Mouse (Mus musculus) gastrocnemius, postnatal 4 days (tissue): ENCODE measurements around the gene Tnrc6b. TPM values are rescaled to one million over a fixed set of nuclear protein-coding genes. Genes with fewer than 3 reads are reported as not detected.

Source experiments
- DNase-seq, 2 experiments: peaks; one replicate each; pipeline ENCODE4 v3.0.0; 2021 to 2022; ENCODE audit warnings: low spot score in 2 of 2, mixed read lengths in 2 of 2
- total RNA-seq, 2 experiments: library from RNA; stranded (reverse); gene quantifications; 2 replicates each; pipeline ENCODE4 v1.2.3; 2021

Tnrc6b gene
- total RNA-seq, 2 experiments from 2014 or later = 80.8 to 81.1 TPM

DNA sequence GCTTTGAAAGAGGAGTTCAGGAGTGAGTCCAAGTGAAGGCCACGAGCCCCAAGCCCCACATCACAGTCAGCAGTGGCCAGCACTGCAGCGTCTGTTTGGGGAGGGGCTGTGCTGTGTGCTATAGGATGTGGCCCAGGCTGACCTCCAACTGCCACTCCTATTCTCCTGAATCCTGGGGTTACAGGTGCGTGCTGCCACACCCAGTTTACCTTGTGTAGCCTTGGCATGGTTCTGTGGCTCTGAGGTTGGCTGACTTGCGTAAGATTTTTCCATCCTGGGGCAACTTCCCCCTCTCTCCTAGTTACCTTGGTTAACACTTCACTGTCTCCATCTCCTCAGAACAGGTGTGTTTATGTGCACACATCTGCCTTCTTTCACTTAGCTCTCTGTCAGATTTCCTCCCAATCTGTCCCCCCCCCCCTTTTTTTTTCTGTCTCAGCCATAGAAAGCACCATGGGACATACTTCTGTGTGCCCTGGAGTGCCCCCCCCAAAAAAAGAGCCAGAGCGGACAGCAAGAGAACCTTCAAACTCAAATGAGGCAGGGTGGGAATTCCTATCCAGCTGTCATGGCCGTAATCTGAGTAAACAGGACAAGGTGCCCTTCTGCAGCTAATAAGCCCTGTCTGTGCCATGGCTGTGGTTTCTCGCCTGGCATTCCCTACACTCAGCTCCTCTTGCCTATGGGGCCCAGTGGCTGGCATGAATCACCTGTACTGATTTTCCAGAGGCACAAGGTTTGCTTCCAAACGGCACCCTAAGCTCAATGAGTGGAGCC is 9.4 kb upstream of the Tnrc6b start:
- DNase-seq = no peak

DNA sequence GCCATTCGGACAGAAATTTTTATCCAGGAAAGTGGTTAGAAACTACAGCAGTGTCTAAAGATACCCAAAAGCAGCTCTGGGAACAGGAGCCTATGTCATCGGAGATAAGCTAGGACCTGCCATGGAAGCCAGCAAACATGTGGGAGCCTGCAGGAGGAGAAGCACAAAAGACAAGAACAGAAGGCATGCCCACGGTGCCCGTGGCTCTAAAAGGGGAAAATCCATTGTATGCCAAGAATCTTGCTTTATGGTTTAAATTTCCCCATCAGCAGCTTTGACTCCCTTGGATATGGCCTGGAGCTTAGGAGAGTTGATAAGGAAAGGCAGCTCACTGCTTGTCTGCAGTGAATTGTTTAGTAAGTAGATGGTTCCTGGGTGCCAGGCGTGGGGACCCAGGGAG is 8.2 kb upstream of the Tnrc6b start:
- no peak for DNase-seq

DNA sequence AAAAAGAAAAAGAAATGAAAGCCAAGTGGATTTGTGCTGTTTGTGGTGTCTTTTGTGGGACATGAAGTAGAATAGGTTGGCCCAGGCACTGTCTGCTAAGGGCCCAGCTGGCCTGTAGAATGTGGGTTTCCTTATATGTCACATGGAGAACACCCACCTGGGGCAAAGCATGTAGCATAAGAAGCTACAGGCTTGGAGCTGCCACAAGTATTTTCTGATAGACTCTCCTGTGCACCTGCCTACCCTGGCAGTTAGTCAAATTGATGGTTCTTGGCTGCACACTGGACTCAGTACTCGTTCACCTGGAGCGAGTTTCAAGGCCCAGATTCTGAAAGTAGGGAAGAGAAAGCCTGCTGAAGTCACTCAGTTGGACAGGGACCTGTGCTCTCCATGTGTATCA is 7.6 kb upstream of the Tnrc6b start:
- no peak for DNase-seq

DNA sequence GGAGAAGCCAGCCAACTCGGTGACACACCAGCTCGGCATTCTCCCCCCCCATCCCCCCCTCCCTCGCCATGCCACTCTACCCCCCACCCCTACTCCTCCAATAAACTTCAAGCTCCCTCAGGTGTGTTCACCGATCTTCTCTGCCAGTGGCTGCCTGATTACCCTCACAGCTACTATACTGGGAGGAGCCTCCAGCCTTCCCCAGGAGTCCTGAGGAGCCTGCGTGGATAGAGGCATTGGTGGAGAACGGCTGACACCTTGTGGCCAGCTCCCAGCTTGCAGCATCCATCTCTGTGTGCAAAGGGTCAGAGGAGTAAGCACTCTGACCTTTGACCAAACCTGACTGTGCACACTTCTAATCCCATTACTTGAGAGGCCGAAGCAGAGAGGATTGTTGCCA is 6.8 kb upstream of the Tnrc6b start:
- DNase-seq = peak in 1 of 2 experiments; percentile 63

DNA sequence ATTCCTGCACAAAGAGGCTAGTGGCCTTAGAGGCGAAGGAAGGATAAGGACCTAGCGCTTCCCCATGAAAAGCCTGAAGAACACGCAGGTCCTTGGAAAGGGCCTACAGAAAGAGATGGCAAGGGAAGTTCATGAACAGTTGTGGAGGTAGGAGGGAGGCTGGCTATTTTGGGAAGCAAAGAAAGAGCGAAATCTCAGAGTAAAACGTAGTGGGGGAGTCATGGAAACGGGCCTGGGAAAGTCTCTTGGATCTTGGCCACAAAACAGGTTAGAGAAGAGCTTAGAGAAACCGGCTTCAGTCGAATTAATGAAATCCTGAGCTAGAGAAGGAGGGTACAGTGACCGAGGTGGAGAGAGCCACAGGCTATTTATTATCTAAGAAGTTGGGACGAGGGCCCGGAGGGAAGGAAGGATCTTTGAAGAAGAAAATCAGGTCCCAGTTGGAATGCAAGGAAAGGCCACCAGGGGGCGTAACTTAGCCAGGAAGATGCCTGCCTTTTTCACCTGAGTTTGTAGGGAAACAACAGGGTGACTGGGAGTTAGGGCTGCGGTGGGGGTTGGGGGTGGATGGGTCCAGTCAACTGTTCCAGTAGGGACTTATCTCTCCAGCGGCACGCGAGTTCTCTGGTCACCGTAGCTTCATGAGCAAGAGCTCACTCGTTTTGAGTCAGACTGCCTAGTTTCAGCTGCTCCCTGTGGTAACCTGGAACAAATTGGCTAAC is 5.1 kb upstream of the Tnrc6b start:
- peak; percentile 57 to 76 for DNase-seq

DNA sequence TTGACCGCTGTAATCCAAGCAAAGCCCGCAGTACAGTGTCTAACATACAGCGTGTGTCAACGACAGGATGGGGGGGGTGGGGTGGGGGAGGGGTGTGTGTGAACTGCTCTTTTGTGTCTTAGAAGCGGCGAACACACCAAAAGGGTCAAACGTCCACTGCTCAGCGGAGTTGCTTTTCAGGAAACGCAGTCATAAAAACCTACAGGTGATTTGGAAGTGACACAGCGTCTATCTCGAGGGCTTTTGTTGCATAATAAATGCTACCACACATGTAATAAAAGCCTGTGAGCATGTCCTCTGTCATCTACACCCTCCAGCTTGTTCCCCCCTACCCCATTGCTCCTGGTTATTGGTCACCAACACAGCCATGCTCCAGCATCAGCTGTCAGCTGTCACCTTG is 4.5 kb upstream of the Tnrc6b start:
- no peak for DNase-seq

DNA sequence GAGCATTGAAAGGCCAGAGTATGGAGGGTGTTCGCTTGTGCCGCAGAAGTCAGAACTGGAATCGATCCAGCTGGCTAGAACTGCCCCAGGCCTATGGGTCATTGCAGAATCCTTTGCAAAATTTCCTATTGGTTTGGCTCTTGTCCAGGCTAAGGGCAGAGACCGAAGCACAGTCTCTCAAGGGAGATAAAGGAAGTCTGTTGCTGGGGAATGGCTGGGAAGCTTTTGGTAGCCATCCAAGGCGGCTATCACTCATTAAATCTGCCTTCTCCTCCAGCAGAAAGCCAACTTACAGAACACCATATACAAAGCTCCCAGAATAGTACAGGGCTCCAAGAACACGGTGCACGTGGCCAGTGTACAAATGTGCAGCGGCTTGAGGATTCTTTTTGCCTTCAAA is 4.0 kb upstream of the Tnrc6b start:
- peak in 1 of 2 experiments; percentile 55 for DNase-seq

DNA sequence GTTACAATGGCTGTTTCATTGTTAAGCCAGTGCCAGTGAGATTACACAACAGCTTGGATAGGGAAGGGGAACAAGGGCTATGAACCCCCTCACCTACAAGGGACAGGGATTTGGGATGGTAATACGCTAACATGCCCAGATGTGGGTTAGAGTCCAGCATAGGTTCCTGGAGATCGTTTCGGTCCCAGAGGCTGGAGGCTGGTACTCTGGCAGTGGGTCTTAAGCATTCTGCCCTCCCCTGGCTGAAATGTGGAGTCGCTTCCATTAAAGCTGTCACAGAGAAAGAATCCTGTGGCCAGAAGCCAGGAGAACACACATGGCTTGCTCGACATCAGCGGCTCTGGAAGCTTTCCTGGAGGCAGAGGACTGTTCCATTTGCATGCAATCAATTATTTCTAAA is 1.5 kb upstream of the Tnrc6b start:
- DNase-seq = peak in 1 of 2 experiments; percentile 63

DNA sequence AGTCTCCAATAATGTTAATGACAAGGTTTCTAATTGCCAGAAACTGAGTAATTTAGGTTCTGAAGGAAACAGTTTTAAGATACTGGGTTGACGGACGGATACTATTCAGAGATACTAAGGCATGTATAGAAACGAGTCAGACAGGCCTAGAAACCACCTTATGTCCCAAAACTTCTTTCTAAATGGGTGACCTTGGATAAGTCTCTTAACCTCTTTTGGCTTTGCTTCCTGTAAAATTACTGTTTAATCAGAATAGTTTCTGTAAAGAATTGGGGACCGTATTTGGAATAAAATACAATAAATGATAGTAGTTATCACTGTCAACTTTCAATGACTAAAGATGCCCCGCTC is 881 bp upstream of the Tnrc6b start:
- DNase-seq = no peak

DNA sequence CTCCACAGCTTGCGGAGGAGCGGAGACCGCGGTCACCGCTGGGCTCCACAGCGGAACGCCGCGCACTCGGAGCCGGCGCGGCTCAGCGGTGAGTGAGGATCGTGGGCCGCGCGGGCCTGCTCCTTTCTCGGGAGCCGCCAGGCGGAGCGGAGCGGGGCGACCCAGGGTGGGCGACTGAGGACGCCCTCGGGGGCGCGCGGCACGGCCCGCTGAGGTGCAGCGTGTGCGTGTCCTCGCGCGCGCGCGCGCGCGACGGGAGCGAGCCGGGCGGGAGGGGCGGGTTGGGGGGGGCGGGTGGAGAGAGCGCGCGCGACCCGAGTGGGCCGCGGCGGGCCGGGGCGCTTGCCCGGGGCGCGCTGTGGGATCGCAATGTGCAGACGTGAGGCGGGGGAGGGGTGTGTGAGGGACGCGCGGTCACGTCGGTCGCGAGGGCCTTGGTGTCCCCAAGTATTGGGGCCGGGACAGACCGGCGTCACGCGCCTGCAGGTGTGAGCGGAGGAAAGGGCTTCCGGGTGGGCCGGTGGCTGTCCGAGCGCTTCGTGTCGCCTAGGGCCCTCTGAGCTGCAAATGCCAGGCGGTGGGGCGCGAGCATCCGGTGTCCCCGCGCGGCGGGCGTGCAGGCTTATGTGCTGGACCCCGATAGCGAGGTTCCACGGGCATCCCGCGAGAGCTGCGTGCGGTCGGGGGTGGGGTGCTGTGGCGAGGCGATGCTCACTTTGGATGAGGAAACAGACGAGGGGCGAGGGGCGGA is 463 bp downstream of the Tnrc6b start:
- DNase-seq = peak; percentile 45 to 58

DNA sequence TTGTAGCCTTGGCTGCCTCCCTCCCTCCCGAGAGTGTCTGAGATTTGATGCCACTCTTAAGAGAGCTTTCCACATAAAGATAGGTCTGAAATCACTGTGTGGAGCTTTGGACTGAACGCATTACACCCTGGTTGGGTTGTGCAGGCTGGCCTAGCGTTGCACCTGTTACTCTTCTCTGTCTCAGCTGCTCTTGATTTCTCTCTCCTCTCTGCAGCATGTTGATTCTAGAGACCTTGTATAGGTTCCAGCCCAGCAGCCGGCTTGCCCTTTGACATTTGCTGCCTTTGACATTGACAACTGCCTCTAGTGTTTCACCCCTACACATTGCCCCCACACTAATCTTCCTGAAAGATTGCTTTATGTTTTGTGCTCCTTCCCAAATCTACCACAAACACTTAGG is 3.2 kb downstream of the Tnrc6b start:
- no peak for DNase-seq

DNA sequence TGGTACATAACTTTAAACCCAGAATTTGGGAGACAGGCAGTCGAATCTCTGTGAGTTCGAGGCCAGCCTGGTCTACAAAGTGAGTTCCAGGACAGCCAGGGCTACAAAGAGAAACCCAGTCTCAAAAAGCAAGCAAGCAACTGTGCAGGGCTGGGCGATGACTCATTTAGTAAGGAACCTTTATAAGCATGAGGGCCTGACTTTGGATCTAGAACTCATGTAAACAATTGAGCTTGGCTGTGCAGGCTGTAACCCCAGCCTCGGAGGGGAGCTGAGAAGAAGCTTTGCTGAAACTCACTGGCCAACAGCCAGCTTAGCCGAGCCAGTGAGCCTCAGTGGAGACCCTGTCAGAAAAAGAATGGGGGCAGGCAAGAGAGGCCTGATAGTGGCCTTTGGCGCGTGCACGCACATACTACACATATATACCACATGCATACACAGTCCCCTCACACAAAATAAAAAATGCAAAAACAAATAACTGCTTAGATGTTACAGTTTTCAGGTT is 5.6 kb downstream of the Tnrc6b start:
- DNase-seq = no peak

DNA sequence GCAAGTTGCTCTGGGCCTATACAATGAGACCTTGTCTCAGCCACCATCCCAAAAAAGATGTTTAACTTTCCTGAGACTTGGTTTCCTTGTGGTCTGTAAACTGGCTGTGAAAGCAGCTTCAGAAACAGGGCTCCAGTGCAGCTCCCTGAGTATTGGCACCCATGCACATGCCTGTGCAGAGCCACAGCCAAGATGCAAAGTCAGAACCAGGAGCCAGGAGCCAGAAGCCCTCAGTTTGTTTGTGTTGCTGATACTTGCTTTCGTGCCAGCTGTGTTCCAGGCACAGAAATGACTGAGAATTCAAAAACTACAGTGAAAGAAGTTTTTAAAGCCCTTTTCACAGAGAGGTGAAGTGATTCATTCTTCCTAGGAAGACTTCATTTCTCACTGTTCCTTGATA is 6.3 kb downstream of the Tnrc6b start:
- DNase-seq = no peak

DNA sequence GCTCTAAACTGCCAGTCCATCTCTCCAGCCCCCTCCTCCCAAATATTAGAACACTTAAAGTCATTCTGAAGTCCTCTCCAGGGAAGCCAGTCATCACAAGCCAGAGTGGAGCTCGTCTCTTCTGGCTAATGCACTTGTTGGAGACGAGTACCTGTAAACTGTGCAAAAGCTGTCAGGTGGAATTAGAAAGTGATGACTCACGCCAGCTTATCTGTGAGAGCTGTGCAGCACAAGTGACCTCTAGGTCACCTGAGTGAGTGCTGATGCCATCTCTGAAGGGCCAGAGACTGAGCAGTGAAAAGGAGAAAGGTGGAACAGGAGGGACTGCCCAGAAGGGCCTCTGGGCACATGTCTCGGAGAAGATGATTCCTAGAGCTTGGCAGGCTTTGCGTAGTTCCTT is 9.1 kb downstream of the Tnrc6b start:
- no peak for DNase-seq

DNA sequence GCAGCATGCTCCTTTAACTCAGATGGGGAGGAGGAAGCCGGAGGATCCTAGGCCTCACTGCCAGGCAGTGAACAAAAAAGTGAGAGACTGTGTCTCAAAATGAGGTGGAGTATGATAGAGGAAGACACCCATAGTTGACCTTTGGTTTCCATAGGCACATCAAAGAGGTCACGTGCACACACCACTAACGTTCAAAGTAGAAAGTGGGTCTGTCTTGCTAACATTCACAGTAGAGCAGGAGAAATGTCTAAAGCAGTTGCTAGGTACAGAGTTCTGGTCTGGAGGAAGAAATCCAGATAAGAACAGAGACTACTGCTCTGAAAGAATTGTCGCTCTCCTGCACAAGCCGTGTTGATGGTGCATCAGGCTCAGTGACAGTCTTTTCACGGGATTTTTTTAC is 10.7 kb downstream of the Tnrc6b start:
- no peak for DNase-seq

DNA sequence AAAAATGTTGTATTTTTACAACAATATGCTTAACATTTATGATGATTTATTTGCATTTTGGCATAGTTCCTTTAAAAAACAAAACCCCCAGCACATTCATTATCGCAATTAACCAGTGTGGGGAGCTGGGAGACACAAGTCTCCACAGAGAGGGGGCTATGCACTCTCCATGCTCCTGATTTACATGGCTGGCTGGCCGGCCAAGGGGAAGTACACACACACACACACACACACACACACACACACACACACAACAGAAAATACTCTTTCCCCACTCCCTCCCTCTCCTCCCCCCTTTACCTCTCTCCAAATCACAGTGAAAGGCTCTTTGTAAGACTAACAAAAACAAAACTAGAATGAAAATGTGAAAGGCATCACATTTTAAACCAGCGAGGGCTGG is 11.3 kb downstream of the Tnrc6b start:
- no peak for DNase-seq

DNA sequence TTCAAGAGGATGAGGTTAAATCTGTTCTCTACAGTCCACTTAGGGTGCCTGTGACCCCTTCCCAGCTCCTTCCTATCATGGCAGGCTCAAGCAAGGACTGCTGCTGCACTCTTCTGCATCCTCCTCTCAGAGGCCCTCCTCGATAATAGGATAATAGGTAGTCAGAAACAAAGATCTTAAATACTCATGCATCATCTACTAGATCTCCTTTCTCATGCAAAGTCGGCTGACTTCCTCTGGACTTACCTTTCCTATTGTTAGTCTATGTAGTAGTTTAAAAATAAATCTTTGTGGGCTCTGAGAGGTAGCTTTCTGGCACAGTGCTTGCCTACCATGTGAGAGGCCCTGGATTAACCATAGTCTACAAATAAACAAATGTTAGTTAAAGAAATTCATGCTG is 18.4 kb downstream of the Tnrc6b start:
- no peak for DNase-seq

DNA sequence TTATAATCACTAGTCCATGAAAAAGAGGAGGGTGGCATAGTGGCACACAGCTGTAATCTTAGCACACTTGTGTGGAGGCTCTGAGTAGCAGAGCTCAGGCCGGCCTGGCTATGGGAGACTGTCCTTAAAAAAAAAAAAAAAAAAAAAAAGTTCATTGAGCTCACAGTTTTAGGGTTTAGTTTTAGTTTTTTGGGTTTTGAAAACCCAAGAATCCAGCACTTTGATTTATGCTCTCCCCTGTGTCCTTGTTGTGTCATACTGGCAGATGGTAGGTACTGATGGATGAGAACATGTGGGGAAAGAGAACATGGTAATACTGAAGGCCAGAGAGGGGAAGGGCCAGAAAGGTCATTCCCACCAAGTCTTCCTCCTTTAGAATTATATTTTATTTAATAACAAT is 19.9 kb downstream of the Tnrc6b start:
- no peak for DNase-seq

DNA sequence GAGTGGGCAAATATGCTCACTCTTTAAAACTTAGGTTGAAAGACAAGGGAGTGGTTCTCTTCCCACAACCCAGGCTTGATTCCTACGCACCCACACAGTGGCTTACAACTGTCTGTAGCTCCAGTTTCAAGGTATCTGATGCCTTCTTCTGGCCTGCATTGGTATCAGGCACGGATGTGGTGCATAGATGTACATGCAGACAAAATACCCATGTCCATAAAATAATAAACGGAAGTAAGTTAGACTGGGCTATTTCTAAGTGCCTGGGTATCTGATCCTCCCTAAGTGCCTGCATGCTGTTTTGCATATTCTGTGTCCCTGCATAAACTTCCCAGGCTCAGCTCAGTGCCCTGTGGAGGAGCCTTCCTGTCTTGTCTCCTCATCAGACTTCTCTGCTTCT is 20.4 kb downstream of the Tnrc6b start:
- no peak for DNase-seq

DNA sequence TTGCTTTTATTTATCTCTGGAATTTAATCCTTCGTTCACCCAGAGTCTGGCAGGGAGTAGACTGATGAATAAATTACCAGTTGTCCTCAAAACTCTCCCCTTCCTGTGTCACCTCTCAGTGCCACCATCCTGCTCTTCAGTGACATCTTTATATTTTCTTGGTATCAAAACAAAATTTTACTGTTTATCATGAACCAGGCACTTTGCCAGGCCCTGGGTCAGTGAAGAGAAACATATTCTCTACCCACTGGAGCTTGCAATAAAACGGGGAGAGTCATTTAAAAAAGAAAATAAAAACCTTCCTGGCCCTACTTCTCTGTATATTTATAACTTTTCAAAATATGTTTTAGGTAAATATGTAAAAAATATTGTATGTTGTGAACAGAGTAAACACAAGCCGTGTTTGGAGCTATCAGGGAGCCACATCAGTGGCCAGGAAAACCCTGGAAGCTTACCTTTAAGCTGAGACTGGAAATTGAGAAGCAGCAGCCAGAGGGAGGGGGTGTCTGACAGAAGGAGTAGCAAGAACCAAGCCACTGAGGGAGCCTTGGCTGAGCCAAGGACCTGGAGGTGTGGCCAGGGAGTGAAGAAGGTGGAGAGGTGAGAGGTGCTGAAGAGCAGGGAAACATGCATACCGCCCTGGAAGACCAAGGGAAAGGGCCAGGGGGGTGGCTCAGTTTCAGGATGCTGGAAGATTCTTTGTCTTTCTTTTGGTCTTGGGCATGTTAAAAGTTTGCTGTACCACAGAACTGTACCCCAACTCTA is 21.3 kb downstream of the Tnrc6b start:
- no peak for DNase-seq

DNA sequence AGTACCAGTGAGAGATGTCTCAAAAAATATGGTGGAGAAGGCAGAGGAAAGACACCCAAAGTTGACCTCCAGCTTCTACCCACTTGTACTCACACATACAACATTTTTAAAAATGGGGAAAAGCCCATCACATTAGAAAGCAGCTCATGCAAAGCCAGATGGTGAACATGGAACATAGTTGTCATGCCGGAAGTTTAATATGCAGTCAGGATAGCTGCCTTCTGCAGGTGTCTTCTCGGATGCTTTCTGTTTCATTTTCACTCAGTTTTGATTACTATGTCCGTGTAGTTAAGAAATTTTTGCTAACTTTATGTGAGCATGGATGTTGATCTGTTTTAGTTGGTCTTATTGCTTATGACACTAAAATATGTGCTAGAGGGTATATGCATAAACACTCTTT is 24.2 kb downstream of the Tnrc6b start:
- DNase-seq = no peak
